Mouse (Mus musculus): ENCODE data around the gene Fgfr2.

DNA sequence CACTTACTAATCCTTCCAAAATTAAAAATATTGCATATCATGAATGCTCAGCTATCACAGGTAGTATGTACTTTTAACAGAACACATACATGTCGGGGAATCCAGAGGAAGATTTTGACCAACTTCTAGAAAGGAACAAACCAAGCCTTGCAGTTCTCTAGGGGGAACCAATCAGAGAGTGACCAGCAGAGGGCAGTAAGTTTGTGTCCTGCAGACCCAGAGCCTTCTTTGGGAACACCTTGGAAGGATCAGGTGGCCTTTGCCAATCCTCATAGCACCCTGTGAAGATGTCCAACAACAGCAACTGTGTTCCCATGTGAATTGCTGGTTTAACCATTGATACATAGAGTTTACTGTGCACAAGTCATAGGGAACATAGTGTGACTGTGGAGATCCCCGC is 2060.6 kb downstream of the Fgfr2 start:
- TF ChIP-seq CTCF (IDR thresholded peaks at IDR 0.05; ENCODE audit: low read depth) = peak; percentile 22; the same call in 1 of the 2 replicates
- no peak for TF ChIP-seq EP300 (IDR thresholded peaks at IDR 0.05; ENCODE audit: low read depth)

Measured in liver, postnatal 0 days (tissue).